Mouse (Mus musculus): ENCODE measurements at regions not wholly inside any gene's neighbourhood (a gene's known extent, or its start where the extent isn't known, plus 50 kb on each side); places are given as distances from the start of the nearest gene placed in this dataset.

DNA sequence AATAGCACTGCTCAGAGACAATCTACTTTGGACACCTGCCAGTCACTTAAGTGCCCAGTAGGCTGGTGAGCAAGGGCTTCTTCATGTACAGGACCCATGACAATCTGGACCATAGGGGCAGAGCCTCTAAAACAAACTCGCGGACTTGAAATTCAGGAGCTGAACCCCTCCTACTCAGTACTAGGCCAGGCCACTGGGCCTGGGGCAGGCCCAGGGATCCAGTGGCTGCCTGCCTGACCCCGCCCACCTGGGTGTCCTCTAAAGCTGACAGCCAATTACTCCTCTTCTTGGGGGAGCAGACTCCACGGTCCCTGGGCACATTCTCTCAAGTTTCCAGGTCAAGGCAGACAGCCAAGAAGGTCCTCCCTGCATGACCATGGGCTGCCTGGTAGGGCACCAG, 78.3 kb upstream of the A730046J19Rik start:
- no peak for DNase-seq (ENCODE audit: low read depth, low spot score)

DNA sequence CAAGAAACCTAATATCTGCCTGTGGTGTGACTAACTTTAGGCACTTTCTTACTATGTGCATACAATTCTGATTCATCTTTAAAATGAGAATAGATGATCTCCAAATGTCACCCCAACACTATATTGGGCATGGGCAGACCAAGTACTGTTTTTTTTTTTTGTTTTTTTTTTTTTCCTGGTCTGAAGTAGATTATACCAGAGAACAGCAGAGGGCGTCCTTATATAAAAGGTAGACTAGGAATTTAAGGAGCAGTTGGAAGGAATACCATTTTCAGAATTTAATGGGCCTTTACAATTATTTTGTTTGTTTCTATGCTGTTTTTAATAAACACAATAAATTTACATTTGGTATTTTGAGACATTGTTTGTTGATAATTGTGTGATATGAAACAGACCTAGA, 72.3 kb upstream of the A730046J19Rik start:
- no peak for DNase-seq (ENCODE audit: low read depth, low spot score)

DNA sequence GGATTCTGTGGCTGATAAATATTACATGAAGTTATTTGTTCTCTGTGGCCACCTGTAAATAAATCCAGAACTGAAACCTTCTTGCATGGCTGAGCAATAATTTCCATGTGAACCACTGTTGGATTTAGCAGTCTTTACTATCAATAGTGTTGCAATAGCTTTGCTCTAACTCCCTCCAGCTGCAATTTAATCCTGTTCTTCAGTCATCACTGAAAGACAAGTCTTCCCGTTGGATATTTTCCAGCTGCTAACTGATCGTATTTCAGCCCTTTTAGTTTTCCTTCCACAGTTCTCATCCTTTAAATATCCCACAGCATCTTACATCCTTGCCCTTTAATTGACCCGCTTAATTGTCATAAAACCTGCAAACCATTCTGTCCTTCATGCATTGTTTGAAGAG, 55.3 kb upstream of the A730046J19Rik start:
- DNase-seq (ENCODE audit: low read depth, low spot score), result peak; percentile 29

Data from skeletal muscle tissue, adult 2 months (tissue).